Mouse (Mus musculus) limb, embryonic 14.5 days (tissue): ENCODE results near the gene Vwce. TPM values are rescaled to one million over a fixed set of nuclear protein-coding genes. Genes with fewer than 3 reads are reported as not detected.
A peak's percentile ranks its signal among the peaks of the same experiment; 100 is the strongest.

Source experiments
- ATAC-seq: fragments of 200-750 bp; cut with Nextera tagmentation; 2 replicates; pipeline ENCODE4 v1.8.0; 2017; ENCODE audit warnings: low read depth, moderate number of reproducible peaks, moderate TSS enrichment; ENCODE audit not compliant: low FRiP score
- DNase-seq: peaks from one replicate; pipeline ENCODE4 v3.0.0-alpha.2; 2015; ENCODE audit warnings: low spot score
- H3K27ac ChIP-seq: fragments of 300-500 bp; sonication (generic); replicated peaks from 2 replicates; pipeline ENCODE4 v1.5.1; 2014; ENCODE audit warnings: low read depth, mild to moderate bottlenecking, low read length, moderate library complexity, mixed read lengths
- H3K27me3 ChIP-seq: fragments of 300-500 bp; sonication (generic); 2 replicates; pipeline ENCODE4 v1.6.1; 2014; ENCODE audit warnings: low read length, mixed read lengths; ENCODE audit not compliant: control insufficient read depth, insufficient read depth
- H3K36me3 ChIP-seq: fragments of 300-500 bp; sonication (generic); 2 replicates; pipeline ENCODE4 v1.6.1; 2014; ENCODE audit warnings: mild to moderate bottlenecking, low read length, moderate library complexity, mixed read lengths; ENCODE audit not compliant: control insufficient read depth, insufficient read depth
- H3K4me1 ChIP-seq: fragments of 300-500 bp; sonication (generic); 2 replicates; pipeline ENCODE4 v1.6.1; 2014; ENCODE audit warnings: antibody characterized with exemption, low read length, mixed read lengths; ENCODE audit not compliant: control insufficient read depth, insufficient read depth
- H3K4me2 ChIP-seq: fragments of 300-500 bp; sonication (generic); replicated peaks from 2 replicates; pipeline ENCODE4 v1.6.1; 2014; ENCODE audit warnings: low read depth, mild to moderate bottlenecking, low read length, moderate library complexity; ENCODE audit not compliant: severe bottlenecking
- H3K4me3 ChIP-seq: fragments of 300-500 bp; sonication (generic); replicated peaks from 2 replicates; pipeline ENCODE4 v1.5.1; 2014; ENCODE audit warnings: low read length
- H3K9ac ChIP-seq: fragments of 300-500 bp; sonication (generic); 2 replicates; pipeline ENCODE4 v1.6.1; 2014; ENCODE audit warnings: mild to moderate bottlenecking, low read depth, low read length, moderate library complexity; ENCODE audit not compliant: severe bottlenecking
- H3K9me3 ChIP-seq: fragments of 300-500 bp; sonication (generic); 2 replicates; pipeline ENCODE4 v1.6.1; 2016; ENCODE audit warnings: low read length; ENCODE audit not compliant: control insufficient read depth
- POLR2A ChIP-seq: fragments of 200-500 bp; IDR thresholded peaks from 2 replicates; pipeline ENCODE4 v1.8.0; 2012; ENCODE audit warnings: inconsistent platforms, mild to moderate bottlenecking, moderate library complexity, borderline replicate concordance; ENCODE audit not compliant: insufficient read depth, insufficient read length; ENCODE audit errors: extremely low read depth
- WGBS: fragments of 180-500 bp; shearing (Covaris S2); extraction: QIAGEN DNeasy Blood & Tissue Kit; methylation state at CpG from one replicate; pipeline ENCODE4 v1.1.7; 2014; 5-methylcytosine and 5-hydroxymethylcytosine counted together
- polyA plus RNA-seq, 2 experiments: library from polyadenylated mRNA; depleted of rRNA in 1 of 2; stranded (reverse) in 1 of 2; unstranded in 1 of 2; fragments of >200 nt; fragmentation: Nextera tagmentation in 1 of 2; extraction: Ambion mirVana in 1 of 2; gene quantifications; 2 replicates each; pipeline versions ENCODE4 v1.2.1 to v1.2.3; 2012 to 2014

Vwce gene
- polyA plus RNA-seq, 2 experiments, result 3.2 to 7.0 TPM

- no peak overlapping the region for H3K4me2 ChIP-seq
- 87% methylated on average over 18 of the region's 18 CpGs for WGBS
These were observed 30.1 kb upstream of the Vwce start for GRCm38 (mm10) chr19:10603660-10604523.

GRCm38 (mm10) chr19:10604534-10604933 is 29.5 kb upstream of the Vwce start:
- H3K36me3 ChIP-seq, result peaks cover 30% of the 10 kb centered on the region
- no peaks in the 10 kb centered on the region for H3K9me3 ChIP-seq
- H3K27me3 ChIP-seq, result no peaks in the 10 kb centered on the region
- peak overlapping the region; percentile 86 for H3K27ac ChIP-seq
- ATAC-seq (no peak), DNase-seq (no peak)
- peak overlapping the region; percentile 85 for H3K4me3 ChIP-seq
- peak overlapping the region; percentile 92 for H3K9ac ChIP-seq
- 33% methylated on average over 3 of the region's 3 CpGs for WGBS
- peak overlapping the region; percentile 68 for H3K4me2 ChIP-seq
- TF ChIP-seq POLR2A, result no peak
- peaks cover 21% of the 10 kb centered on the region for H3K4me1 ChIP-seq

More at GRCm38 (mm10) chr19:10603660-10604523, 30.1 kb upstream of the Vwce start:
- Histone ChIP-seq H3K9ac (no peak overlapping the region), H3K4me1 (peaks cover 21% of the 10 kb centered on the region), H3K36me3 (peaks cover 25% of the 10 kb centered on the region), H3K9me3 (no peaks in the 10 kb centered on the region), H3K27ac (no peak overlapping the region), H3K4me3 (no peak overlapping the region; the same call in 1 of the 2 replicates), H3K27me3 (no peaks in the 10 kb centered on the region)
- no peak for TF ChIP-seq POLR2A
- ATAC-seq (no peak), DNase-seq (no peak)

- under 1% methylated on average over 43 of the region's 49 CpGs for WGBS
- H3K27ac ChIP-seq, result peak within 1 kb of the TSS; percentile 86
- H3K4me1 ChIP-seq, result peaks cover 21% of the 10 kb centered on the region
- peak within 1 kb of the TSS; percentile 92 for H3K9ac ChIP-seq
- peak; percentile 96 for ATAC-seq
- peaks cover 36% of the 10 kb centered on the region for H3K36me3 ChIP-seq
- peak within 1 kb of the TSS; percentile 68 for H3K4me2 ChIP-seq
- H3K9me3 ChIP-seq, result no peaks in the 10 kb centered on the region
- no peaks in the 10 kb centered on the region for H3K27me3 ChIP-seq
- peak within 1 kb of the TSS; percentile 85 for H3K4me3 ChIP-seq
- peak; percentile 98 for TF ChIP-seq POLR2A
- peak; percentile 99 for DNase-seq
These were observed 28.6 kb upstream of the Vwce start, which contains the start of the genes Ddb1 and Tkfc for GRCm38 (mm10) chr19:10605293-10605900. Ddb1 (plus strand) TSS chr19:10605327. Tkfc (minus strand) TSS chr19:10605654.

GRCm38 (mm10) chr19:10605901-10606622 is 28.0 kb upstream of the Vwce start:
- 7% methylated on average over 20 of the region's 20 CpGs for WGBS
- ATAC-seq, result no peak
- DNase-seq, result peak; percentile 16

More at GRCm38 (mm10) chr19:10605901-10606622, 28.0 kb upstream of the Vwce start:
- Histone ChIP-seq H3K4me3 (peak overlapping the region; percentile 85), H3K27me3 (no peaks in the 10 kb centered on the region), H3K36me3 (peaks cover 43% of the 10 kb centered on the region), H3K4me1 (peaks cover 21% of the 10 kb centered on the region), H3K9ac (peak overlapping the region; percentile 92), H3K9me3 (no peaks in the 10 kb centered on the region), H3K27ac (peak overlapping the region; percentile 86), H3K4me2 (peak overlapping the region; percentile 68)
- TF ChIP-seq POLR2A, result no peak
